Mouse (Mus musculus) heart, adult 11 months (tissue): ENCODE data around the gene Efna4.
A peak's percentile ranks its signal among the peaks of the same experiment; 100 is the strongest.

Source experiments
- DNase-seq: peaks from one replicate; pipeline ENCODE4 v3.0.0; 2022

Gene Efna4

DNA sequence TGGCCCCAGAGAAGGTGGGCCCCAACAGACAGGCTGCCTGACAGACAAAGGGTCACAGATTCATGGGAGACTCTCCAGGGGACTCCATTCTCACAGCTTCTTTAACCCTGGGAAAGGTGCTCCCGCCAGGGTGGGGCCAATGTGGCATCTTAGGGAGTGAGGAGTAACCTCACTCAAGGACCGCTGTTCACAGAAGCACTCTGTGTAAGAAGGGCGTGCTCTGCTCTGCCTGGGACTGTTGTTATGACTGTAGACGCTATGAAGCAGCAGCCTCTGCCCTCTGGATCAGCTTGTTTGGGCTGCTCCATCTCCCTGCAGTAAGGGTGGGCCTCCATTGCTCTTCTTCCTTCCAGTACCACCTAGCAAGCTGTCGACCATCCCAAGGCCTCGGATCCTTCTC, 33.4 kb downstream of the Efna4 start:
- no peak for DNase-seq

DNA sequence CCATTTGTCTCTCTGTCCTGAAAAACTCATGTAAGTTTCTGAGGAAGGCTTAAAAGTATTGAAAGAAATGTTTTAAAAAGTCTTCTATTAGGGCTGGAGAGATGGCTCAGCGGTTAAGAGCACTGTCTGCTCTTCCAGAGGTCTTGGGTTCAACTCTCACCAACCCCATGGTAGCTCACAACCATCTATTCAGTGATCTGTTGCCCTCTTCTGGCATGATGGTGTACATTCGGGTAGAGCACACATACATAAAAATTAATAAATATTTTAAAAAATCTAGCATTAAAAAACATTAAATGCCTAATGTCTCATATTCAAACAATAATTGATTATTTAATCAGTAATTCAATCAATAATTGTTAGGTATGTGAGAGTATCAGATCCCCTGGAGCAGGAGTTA, 37.3 kb downstream of the Efna4 start:
- DNase-seq: no peak

DNA sequence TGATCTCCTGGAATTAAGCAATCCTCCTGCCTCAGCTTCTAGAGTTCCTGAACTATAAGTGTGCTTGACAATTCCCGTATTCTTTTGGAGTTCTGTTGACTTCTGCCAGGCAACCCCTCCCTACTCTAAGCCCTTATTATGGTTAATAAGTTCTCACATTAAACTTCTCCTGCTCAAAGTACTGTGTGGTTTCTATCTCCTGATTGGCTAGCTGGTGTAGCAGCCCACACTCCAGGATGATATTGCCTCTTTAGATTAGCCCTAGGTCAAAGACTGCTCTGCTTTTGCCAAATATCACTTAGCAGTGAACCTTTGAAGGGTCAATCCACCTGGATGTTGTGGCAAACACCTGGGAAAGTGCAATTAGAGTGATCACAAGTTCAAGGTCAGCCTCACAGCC, 37.8 kb downstream of the Efna4 start:
- no peak for DNase-seq

DNA sequence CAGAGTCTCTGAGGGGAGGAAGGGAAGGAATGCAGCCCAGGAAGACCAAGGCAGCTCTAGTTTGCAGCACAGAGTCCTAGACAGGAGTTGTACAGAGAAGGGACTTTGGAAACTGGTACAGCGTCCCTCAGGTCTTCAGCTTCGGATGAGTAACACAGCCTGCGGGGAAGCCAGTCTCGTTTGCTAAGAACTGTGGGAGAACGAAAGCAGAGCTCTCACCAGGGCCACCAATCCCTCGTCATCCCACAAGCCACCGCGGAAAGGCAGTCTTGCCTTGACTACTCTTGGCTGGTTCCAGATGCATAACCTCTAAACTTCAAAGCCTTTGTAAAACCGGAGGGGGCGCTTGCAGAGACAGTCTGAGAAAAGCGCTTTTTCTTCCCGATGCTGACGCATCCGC, 38.3 kb downstream of the Efna4 start:
- DNase-seq: peak; percentile 89

DNA sequence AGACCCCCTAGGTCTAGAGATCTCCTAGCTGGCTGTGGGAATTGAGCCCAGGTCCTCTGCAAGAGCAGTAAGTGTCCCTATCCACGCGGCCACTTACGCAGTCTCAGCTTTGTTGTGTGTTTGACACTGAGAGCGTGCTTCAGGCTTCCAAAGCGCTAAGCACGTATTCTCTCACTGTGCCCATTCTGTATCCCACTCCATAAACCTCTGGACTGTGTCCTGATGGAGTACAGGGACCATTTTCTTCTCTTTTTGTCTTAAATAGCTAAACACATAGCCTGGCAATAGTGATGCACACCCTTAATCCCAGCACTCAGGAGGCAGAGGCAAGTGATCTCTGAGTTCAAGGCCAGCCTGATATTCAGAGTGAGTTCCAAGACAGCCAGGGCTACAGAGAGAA, 38.9 kb downstream of the Efna4 start:
- DNase-seq: no peak

DNA sequence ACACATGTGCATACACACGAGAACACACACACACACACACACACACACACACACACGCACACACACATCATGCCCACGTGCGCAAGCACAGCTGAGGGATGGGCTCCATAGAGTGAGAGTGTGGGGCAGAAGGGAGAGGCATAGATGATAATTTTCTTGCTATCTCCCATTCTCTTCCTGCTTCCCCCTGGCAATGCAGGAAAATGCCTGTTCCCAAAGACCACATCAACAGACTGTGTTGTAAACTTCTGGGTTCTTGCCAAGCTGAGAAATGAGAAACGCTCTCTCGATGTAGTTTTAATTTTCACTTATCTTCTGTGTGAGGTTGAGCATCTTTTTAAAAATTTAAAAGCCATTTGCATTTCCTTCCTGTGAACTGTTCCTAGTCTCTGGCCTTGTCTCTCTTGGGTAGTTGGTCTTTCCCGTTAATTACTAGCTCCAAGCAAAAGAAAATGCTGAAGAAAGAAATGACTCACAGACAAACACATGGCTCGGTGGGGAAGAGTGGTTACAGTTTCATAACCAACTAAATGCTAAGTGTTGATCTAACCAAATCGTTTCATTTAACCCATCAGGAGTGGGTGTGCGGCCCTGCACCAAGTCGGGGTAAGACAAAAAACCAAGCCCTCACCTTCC, 40.9 kb downstream of the Efna4 start:
- no peak for DNase-seq

DNA sequence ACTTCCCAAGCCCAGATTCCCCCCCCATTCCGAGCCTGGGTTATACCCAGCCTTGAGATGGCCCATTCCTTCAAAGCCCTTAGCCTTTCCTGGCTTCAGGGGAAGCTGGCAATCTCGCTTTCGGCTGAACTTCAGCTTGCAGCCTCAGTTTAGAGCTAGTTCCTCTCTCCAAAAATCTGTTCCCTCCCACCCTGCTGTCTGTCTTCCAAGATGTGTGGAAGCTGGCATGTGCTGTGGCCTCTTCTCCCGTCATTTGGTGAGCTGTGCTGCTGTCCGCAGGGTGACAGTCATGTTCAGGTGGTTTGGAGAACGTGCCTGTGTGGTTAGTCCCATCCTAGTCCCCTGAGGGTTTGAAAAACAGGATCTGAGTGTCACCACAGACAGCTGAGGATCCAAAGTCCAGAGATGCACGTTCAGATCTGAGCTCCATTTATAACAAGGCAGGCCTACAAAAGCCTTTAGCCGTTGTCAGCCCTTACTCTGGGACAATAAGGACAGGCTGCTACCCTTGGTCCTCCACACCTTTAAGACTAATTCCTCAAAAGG, 42.1 kb downstream of the Efna4 start:
- DNase-seq: no peak

DNA sequence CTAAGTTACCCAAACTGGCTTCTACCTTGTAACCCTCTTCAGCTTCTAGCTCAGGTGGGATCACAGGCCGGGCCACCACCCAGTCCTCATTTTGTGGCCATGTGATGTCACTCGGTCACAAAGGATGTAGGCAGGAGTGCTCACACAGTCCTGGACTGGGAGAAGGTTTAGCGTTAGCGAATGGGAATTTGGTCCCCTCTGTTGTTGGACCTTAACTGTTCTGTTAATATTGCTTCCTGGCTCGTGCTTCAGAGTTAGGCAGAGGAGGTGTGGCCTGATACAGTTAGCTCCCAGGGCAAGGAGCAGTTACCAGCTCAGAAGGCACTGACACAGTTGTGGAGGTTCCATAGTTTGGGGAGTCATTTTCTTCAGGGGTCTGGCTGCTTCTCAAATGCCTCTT, 43.6 kb downstream of the Efna4 start:
- no peak for DNase-seq

DNA sequence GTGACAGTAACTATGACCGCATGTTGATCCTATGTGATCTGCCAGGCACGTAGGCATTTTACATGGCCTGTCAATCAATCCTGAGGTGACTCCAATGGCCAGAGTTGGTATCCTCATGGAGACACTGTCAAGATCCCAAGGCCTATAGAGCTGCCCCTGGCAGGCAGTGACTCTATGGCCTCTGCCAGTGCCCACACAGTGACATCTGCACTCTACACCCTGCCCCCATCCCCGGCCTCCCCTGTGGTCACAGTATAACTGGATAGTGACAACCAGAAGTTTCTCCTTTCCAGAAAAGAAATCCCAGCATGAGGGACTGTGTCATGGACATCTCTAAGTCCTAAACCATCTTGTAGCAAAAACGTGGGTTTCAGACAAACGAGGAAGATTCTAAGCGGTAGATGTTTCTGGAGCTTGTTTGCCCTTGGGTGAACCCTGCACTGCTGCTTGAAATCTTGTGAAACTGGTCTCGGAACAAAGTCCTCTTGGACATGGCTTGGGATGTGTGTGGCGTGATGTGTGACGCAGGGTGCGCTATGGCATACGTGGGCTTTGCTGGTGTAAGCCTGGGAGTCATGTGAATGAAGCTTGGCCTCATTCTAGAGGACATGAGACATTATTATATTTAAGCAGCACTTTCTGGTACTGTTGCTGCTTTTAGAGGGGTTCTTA, 44.4 kb downstream of the Efna4 start:
- no peak for DNase-seq

DNA sequence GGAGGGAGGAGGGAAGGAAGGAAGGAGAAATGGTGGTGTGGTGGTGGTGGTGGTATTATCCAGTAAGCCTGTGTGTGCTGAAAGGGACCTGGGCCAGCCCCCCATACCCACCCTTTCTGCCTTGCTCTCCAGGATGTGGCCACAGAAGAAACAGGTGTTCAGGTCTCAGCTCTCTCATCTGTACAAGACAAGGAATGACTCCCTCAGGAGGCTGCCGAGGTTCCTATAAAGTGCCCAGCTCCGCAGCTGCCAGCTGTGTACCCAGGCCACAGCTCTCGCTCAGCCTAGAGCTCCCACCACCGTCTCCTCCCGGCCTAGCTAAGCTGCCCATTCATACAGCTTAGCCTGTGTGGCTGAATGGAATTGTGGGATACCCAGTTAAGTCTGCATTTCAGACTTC, 45.5 kb downstream of the Efna4 start:
- DNase-seq: no peak

DNA sequence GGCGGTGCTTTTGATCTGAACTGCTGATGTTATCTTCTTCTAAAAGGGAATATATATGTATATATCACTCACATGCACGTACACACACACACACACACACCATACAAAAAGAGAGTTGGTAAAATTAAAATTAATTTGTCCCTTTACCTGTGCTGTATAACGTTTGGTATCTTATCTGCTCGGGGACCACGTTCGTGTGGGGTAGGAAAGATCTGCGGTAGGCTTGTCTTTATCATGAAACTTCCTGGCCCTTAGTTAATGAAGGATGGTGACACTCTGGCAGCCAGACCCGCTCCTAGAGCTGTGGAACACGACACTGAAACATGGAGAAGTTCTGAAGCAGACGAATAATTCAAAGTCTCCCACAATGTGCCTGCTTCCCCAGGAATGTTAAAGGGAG, 46.0 kb downstream of the Efna4 start:
- no peak for DNase-seq

DNA sequence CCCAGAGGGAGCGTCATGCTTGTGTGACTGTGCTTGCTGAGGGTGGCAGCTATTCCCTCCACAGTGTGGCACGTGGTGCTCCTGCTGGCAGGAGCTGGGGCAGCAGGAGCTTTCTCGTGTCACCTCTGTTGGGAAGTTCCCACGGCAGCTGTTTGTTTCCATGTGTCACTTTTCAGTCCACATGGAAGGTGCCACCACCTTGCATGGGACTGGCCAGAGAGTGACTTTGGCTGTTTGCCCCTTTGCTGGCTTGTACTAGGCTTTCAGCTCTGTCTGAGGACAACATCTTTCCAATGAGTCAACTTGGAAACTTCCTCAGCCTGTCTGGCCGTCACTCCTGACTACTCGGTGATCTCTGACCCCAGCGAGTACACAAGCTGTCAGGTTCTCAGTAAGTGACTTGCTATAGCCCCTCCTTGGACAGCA, 49.3 kb downstream of the Efna4 start:
- peak; percentile 94 for DNase-seq

DNA sequence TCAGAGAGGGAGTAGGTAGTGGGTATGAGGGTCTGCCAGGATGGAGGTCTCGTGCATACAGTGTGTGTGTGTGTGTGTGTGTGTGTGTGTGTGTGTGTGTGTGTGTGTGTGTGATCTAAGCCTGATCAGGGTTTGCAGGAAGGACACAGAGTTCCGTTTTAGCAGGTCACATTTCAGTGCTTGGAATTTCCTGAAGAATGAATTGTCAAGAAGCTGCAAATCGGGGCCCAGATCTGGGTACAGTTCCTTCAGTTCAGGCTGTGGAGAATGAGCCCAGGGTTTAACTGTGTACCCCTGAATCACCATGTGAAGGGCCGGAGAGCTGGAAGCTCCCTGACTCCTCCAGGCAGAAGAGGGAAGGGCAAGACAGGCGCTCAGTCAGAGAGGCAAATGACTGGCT, 50.5 kb downstream of the Efna4 start:
- peak; percentile 90 for DNase-seq

DNA sequence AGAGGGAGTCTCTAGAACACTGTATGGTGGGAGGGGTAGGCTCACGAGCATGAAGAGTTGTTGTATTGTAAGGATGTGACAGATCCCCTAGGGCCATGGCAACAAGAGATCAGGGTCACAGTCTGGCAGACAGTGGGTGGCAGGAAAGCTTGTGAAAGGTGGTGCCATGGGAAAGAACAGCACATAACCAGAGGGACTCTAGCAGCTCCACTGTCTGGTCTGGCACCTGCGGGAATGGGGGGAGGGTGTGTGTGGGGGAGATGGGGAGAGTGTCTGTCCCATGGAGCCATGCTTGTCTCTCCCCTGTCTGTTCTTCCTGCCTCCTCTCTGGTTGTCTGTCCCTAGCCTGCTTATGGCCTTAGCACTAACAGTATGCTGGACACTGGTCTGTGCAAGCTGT, 52.3 kb downstream of the Efna4 start:
- peak; percentile 91 for DNase-seq

DNA sequence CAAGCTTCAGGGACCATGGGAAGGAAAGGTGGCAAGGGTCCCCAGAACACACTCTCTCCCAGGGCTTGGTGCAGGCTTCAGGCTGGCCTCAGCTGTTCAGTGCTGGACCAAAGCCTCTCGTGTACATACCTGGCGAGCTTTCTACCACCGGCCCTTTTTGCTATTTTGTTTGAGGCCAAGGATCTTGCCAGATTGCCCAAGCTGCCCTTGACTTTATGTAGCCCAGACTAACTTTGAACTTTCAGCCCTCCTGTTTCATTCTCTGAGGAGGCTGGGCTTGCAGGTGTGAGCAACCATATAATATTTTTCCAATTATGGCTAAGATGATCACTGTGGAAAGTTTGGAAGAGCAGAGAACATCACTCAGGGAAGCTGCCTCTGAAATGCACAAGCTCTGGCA, 53.6 kb downstream of the Efna4 start:
- no peak for DNase-seq
